Mouse (Mus musculus): ENCODE data around the gene Atic.

Atic gene

GRCm38 (mm10) chr1:71556688-71557612 lies at the start of gene Atic:
Gene Atic (plus strand): TSS chr1:71557150.
- peak; percentile 92 for DNase-seq (ENCODE audit: low read depth)

GRCm38 (mm10) chr1:71507251-71507650 lies 49.7 kb upstream of the Atic start:
- no peak for DNase-seq (ENCODE audit: low read depth)

GRCm38 (mm10) chr1:71515041-71515440 lies 41.9 kb upstream of the Atic start:
- no peak for DNase-seq (ENCODE audit: low read depth)

- DNase-seq (ENCODE audit: low read depth) = no peak
Measured at GRCm38 (mm10) chr1:71528808-71529648, 27.9 kb upstream of the Atic start.

DNA sequence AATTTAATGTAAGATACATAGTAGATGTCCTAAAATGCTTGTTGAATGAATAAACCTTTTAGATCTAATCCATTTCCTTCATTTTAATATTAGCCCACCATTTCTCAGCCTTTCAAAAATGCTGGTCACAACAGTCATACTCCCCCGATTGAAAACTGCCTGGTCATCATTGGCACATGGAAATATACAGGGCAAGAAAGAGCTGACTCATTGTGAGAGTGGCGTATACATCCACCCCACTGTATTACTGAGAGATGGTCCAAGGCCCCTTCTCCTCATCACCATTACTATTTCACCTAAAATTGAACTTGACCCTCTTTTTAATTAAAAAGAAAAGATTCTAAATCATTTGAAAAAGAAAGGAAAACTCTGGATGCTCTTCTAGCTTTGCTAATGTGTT lies 26.2 kb upstream of the Atic start:
- no peak for DNase-seq (ENCODE audit: low read depth)

DNA sequence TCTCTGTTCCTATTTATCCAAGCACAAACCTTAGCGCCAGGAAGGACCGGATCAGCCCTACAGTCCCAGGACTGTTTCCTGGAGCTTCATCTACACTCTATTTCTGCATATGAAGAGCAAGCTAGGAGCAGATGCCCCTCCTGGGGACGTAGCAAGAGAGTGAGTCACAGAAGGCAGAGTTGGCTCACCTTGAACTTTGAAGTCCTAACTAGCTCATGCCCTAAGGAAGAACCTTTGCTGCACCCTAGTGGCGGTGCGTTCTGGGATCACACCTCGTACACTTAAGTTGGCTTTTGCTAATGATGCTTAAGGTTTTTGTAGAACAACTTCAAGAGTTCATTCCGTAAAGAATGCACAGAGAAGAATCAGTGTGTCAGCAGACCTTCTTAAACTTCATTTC lies 25.3 kb upstream of the Atic start:
- DNase-seq (ENCODE audit: low read depth) = peak; percentile 25

GRCm38 (mm10) chr1:71539641-71540040 lies 17.3 kb upstream of the Atic start:
- DNase-seq (ENCODE audit: low read depth) = no peak

GRCm38 (mm10) chr1:71540437-71540836 lies 16.5 kb upstream of the Atic start:
- DNase-seq (ENCODE audit: low read depth) = no peak

DNA sequence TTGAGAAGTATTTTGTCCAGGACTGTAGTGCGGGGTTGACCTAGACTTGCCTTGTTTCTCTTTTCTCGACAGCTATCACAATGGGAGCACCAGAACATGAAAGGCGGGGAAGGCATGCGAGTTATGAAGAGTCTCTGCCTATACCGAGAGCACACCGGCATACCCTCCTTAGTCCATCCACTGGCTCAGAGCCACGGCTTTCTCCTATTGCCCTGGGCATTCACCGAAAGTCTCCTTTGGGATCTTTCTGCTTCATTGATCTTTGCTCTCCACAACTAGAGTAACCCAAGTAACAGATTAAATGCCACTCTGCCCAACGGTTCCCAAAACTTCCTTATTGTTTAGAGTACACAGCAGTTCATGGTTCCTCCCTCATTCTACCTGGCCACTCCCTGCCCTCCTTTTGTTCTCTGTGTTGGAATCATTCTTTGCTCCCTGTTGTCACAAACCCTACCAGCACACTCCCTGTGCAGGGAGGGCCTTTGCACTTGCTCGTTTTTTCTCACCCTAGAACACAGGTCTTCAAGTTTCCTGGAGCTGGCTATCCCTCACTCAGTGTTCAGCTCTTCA lies 6.2 kb upstream of the Atic start:
- no peak for DNase-seq (ENCODE audit: low read depth)

GRCm38 (mm10) chr1:71560626-71561025 lies 3.7 kb downstream of the Atic start:
- no peak for DNase-seq (ENCODE audit: low read depth)

DNA sequence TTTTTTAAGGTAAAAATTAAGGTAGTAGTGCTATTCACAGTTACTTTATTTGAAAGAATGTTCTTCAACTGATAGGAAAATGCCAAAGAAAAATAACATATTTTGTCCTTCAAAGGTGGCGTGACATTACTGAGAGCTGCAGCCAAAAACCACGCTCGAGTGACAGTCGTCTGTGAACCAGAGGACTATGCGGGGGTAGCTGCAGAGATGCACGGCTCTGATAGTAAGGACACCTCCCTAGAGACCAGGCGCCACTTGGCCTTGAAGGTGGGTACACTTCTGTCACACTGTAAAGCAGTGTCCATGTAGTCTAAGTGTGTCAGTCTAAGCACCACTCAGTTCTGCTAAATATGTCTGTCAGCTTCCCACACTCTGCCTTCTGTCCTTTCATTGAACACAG lies 7.3 kb downstream of the Atic start:
- DNase-seq (ENCODE audit: low read depth) = no peak

GRCm38 (mm10) chr1:71567884-71568605 lies 11.1 kb downstream of the Atic start:
- DNase-seq (ENCODE audit: low read depth) = no peak

DNA sequence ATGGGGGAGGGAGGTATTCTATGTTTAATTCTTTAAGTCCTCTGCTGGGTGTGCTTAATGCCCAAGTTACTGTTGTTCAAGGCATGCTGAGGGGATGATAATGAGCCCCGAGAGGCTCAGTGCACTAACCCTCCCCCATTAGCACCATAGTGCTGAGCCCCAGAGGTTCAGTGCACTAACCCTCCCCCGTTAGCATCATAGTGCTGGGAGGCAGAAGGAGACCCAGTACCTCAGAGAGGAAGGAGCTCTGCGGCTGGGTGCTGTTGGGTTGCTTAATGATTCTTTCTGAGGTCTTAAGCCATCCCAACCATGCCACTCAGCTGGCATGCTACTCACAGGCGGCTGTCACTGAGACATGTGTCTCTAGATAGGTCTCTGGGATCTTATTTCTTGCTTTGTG lies 13.2 kb downstream of the Atic start:
- no peak for DNase-seq (ENCODE audit: low read depth)

- no peak for DNase-seq (ENCODE audit: low read depth)
Measured at GRCm38 (mm10) chr1:71575987-71576386, 19.0 kb downstream of the Atic start.

GRCm38 (mm10) chr1:71576837-71577236 lies 19.9 kb downstream of the Atic start:
- DNase-seq (ENCODE audit: low read depth) = no peak

GRCm38 (mm10) chr1:71579526-71579925 lies 22.6 kb downstream of the Atic start:
- no peak for DNase-seq (ENCODE audit: low read depth)

DNA sequence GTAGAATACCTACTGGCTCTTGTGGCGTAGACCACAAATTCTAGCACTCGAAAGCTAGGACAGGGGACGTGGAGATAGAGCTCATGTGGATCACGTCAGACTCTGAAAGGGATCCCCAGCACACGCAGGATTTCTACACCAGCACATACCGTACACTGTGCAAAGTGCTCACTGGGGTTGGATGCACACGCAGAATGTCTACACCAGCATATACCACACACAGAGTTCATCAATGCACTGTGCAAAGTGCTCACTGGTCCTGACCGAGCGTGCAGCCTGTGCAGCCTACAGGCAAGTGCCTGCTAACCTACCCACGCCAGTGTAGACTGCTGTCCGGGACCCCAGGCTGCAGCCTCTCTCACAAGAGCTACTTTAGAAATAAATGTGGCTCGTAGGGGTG lies 23.5 kb downstream of the Atic start:
- DNase-seq (ENCODE audit: low read depth) = no peak

GRCm38 (mm10) chr1:71583302-71583701 lies 26.4 kb downstream of the Atic start:
- no peak for DNase-seq (ENCODE audit: low read depth)

GRCm38 (mm10) chr1:71583900-71584299 lies 26.9 kb downstream of the Atic start:
- DNase-seq (ENCODE audit: low read depth) = no peak

GRCm38 (mm10) chr1:71586658-71587057 lies 29.7 kb downstream of the Atic start:
- DNase-seq (ENCODE audit: low read depth) = no peak

- DNase-seq (ENCODE audit: low read depth) = no peak
Measured at GRCm38 (mm10) chr1:71590038-71590437, 33.1 kb downstream of the Atic start.

DNA sequence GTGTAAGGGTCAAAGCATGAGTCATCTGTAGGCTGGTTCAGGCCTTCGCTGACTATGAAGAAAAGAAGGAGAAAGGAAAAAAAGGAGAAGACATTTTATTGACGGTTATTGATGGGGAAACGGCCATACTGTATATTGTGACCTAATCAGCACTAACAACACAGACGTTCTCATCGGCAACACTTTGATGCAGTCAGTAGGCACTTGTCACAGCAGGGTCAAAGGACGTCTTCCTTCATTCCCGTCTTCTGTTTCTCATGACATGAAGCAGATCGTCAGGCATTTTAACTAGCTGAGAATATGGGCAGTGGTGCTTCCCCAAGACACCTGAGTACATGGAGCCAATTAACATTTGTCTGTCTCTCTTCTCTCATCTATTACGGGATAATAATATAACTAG lies 36.2 kb downstream of the Atic start:
- no peak for DNase-seq (ENCODE audit: low read depth)

All from c-Kit-positive CD71-negative TER-119-negative erythroid progenitor cells, embryonic 14.5 days (primary cell).